Mouse (Mus musculus): ENCODE results near the gene Camta1.
A peak's percentile ranks its signal among the peaks of the same experiment; 100 is the strongest.

Gene Camta1

GRCm38 (mm10) chr4:150938063-150938452, 923.6 kb downstream of the Camta1 start:
- Histone ChIP-seq H3K36me3 (ENCODE audit: insufficient read depth, low read length) (no peaks in the 10 kb centered on the region), H3K4me3 (replicated peaks; ENCODE audit: low read length) (no peak overlapping the region; the same call in 1 of the 2 replicates), H3K9me3 (ENCODE audit: low read length) (no peaks in the 10 kb centered on the region), H3K27me3 (ENCODE audit: insufficient read depth, low read length) (peaks cover 44% of the 10 kb centered on the region), H3K4me1 (replicated peaks; ENCODE audit: low read depth, low read length) (peaks cover 36% of the 10 kb centered on the region)
- TF ChIP-seq POU5F1 (IDR thresholded peaks at IDR 0.05; ENCODE audit: borderline replicate concordance, low read length), result no peak
- TF ChIP-seq CTCF (conservative IDR thresholded peaks at IDR 0.05; ENCODE audit: low read length), result no peak
- no peak for TF ChIP-seq NANOG (IDR thresholded peaks at IDR 0.05; ENCODE audit: borderline replicate concordance, low read length)

- Histone ChIP-seq H3K36me3 (ENCODE audit: insufficient read depth, low read length) (no peaks in the 10 kb centered on the region), H3K27me3 (ENCODE audit: insufficient read depth, low read length) (peaks cover 46% of the 10 kb centered on the region), H3K9me3 (ENCODE audit: low read length) (no peaks in the 10 kb centered on the region), H3K4me3 (replicated peaks; ENCODE audit: low read length) (no peak overlapping the region; the same call in 1 of the 2 replicates), H3K4me1 (replicated peaks; ENCODE audit: low read depth, low read length) (peaks cover 30% of the 10 kb centered on the region)
- TF ChIP-seq NANOG (IDR thresholded peaks at IDR 0.05; ENCODE audit: borderline replicate concordance, low read length) (no peak), CTCF (conservative IDR thresholded peaks at IDR 0.05; ENCODE audit: low read length) (no peak)
These were observed 924.2 kb downstream of the Camta1 start for GRCm38 (mm10) chr4:150937293-150938062.

GRCm38 (mm10) chr4:150933503-150933902, 928.2 kb downstream of the Camta1 start:
- no peak overlapping the region for H3K4me3 ChIP-seq (replicated peaks; ENCODE audit: low read length)
- peaks cover 15% of the 10 kb centered on the region for H3K4me1 ChIP-seq (replicated peaks; ENCODE audit: low read depth, low read length)
- TF ChIP-seq POU5F1 (IDR thresholded peaks at IDR 0.05; ENCODE audit: borderline replicate concordance, low read length), result no peak
- no peak for TF ChIP-seq NANOG (IDR thresholded peaks at IDR 0.05; ENCODE audit: borderline replicate concordance, low read length)
- TF ChIP-seq CTCF (conservative IDR thresholded peaks at IDR 0.05; ENCODE audit: low read length), result no peak
- H3K27me3 ChIP-seq (ENCODE audit: insufficient read depth, low read length), result peaks cover 41% of the 10 kb centered on the region
- no peaks in the 10 kb centered on the region for H3K36me3 ChIP-seq (ENCODE audit: insufficient read depth, low read length)
- H3K9me3 ChIP-seq (ENCODE audit: low read length), result no peaks in the 10 kb centered on the region

- peaks cover 10% of the 10 kb centered on the region; the same call in 1 of the 2 replicates for H3K27me3 ChIP-seq (ENCODE audit: insufficient read depth, low read length)
- no peaks in the 10 kb centered on the region for H3K9me3 ChIP-seq (ENCODE audit: low read length)
- H3K4me3 ChIP-seq (replicated peaks; ENCODE audit: low read length), result no peak overlapping the region
- TF ChIP-seq CTCF (conservative IDR thresholded peaks at IDR 0.05; ENCODE audit: low read length), result no peak
- no peak for TF ChIP-seq NANOG (IDR thresholded peaks at IDR 0.05; ENCODE audit: borderline replicate concordance, low read length)
- TF ChIP-seq POU5F1 (IDR thresholded peaks at IDR 0.05; ENCODE audit: borderline replicate concordance, low read length), result no peak
- peaks cover 10% of the 10 kb centered on the region; the same call in 1 of the 2 replicates for H3K4me1 ChIP-seq (replicated peaks; ENCODE audit: low read depth, low read length)
- no peaks in the 10 kb centered on the region for H3K36me3 ChIP-seq (ENCODE audit: insufficient read depth, low read length)
These were observed 933.9 kb downstream of the Camta1 start for GRCm38 (mm10) chr4:150927789-150928188.

GRCm38 (mm10) chr4:150926924-150927705, 934.6 kb downstream of the Camta1 start:
- no peak for TF ChIP-seq POU5F1 (IDR thresholded peaks at IDR 0.05; ENCODE audit: borderline replicate concordance, low read length)
- Histone ChIP-seq H3K36me3 (ENCODE audit: insufficient read depth, low read length) (no peaks in the 10 kb centered on the region), H3K4me3 (replicated peaks; ENCODE audit: low read length) (no peak overlapping the region)

GRCm38 (mm10) chr4:150925923-150926322, 935.8 kb downstream of the Camta1 start:
- H3K4me1 ChIP-seq (replicated peaks; ENCODE audit: low read depth, low read length), result peaks cover 10% of the 10 kb centered on the region; the same call in 1 of the 2 replicates
- H3K4me3 ChIP-seq (replicated peaks; ENCODE audit: low read length), result no peak overlapping the region
- peaks cover 10% of the 10 kb centered on the region; the same call in 1 of the 2 replicates for H3K27me3 ChIP-seq (ENCODE audit: insufficient read depth, low read length)
- TF ChIP-seq CTCF (conservative IDR thresholded peaks at IDR 0.05; ENCODE audit: low read length) (peak; percentile 93), NANOG (IDR thresholded peaks at IDR 0.05; ENCODE audit: borderline replicate concordance, low read length) (no peak)
- H3K9me3 ChIP-seq (ENCODE audit: low read length), result no peaks in the 10 kb centered on the region
- H3K36me3 ChIP-seq (ENCODE audit: insufficient read depth, low read length), result no peaks in the 10 kb centered on the region

More at GRCm38 (mm10) chr4:150926924-150927705, 934.6 kb downstream of the Camta1 start:
- Histone ChIP-seq H3K27me3 (ENCODE audit: insufficient read depth, low read length) (peaks cover 10% of the 10 kb centered on the region; the same call in 1 of the 2 replicates), H3K9me3 (ENCODE audit: low read length) (no peaks in the 10 kb centered on the region), H3K4me1 (replicated peaks; ENCODE audit: low read depth, low read length) (peaks cover 10% of the 10 kb centered on the region; the same call in 1 of the 2 replicates)

- peaks cover 6% of the 10 kb centered on the region; the same call in 1 of the 2 replicates for H3K27me3 ChIP-seq (ENCODE audit: insufficient read depth, low read length)
- TF ChIP-seq POU5F1 (IDR thresholded peaks at IDR 0.05; ENCODE audit: borderline replicate concordance, low read length) (no peak), NANOG (IDR thresholded peaks at IDR 0.05; ENCODE audit: borderline replicate concordance, low read length) (no peak), CTCF (conservative IDR thresholded peaks at IDR 0.05; ENCODE audit: low read length) (no peak)
These were observed 936.7 kb downstream of the Camta1 start for GRCm38 (mm10) chr4:150924936-150925335.

GRCm38 (mm10) chr4:150924308-150924707, 937.4 kb downstream of the Camta1 start:
- peaks cover 6% of the 10 kb centered on the region; the same call in 1 of the 2 replicates for H3K27me3 ChIP-seq (ENCODE audit: insufficient read depth, low read length)
- no peaks in the 10 kb centered on the region for H3K36me3 ChIP-seq (ENCODE audit: insufficient read depth, low read length)
- TF ChIP-seq CTCF (conservative IDR thresholded peaks at IDR 0.05; ENCODE audit: low read length) (no peak), POU5F1 (IDR thresholded peaks at IDR 0.05; ENCODE audit: borderline replicate concordance, low read length) (no peak), NANOG (IDR thresholded peaks at IDR 0.05; ENCODE audit: borderline replicate concordance, low read length) (no peak)
- peaks cover 6% of the 10 kb centered on the region; the same call in 1 of the 2 replicates for H3K4me1 ChIP-seq (replicated peaks; ENCODE audit: low read depth, low read length)
- H3K4me3 ChIP-seq (replicated peaks; ENCODE audit: low read length), result no peak overlapping the region
- H3K9me3 ChIP-seq (ENCODE audit: low read length), result peaks cover 9% of the 10 kb centered on the region

More at GRCm38 (mm10) chr4:150924936-150925335, 936.7 kb downstream of the Camta1 start:
- peaks cover 3% of the 10 kb centered on the region for H3K9me3 ChIP-seq (ENCODE audit: low read length)
- no peak overlapping the region for H3K4me3 ChIP-seq (replicated peaks; ENCODE audit: low read length)
- H3K36me3 ChIP-seq (ENCODE audit: insufficient read depth, low read length), result no peaks in the 10 kb centered on the region
- peaks cover 9% of the 10 kb centered on the region; the same call in 1 of the 2 replicates for H3K4me1 ChIP-seq (replicated peaks; ENCODE audit: low read depth, low read length)
